Mouse (Mus musculus): ENCODE results near the gene Adpgk. TPM values are rescaled to one million over a fixed set of nuclear protein-coding genes. Genes with fewer than 3 reads are reported as not detected.

Gene Adpgk
- polyA plus RNA-seq, 1 experiment from 2014 or later = 50.0 TPM

Other genes starting within 250 kb of the Adpgk start
- gene Bbs4, start 62.0 kb downstream of the Adpgk start, polyA plus RNA-seq (2014; fragmentation: Nextera tagmentation; extraction: Ambion mirVana) = 18.5 and 22.1 TPM in 2 replicates
- gene Arih1, start 195.1 kb downstream of the Adpgk start, polyA plus RNA-seq (2014; fragmentation: Nextera tagmentation; extraction: Ambion mirVana) = 18.5 and 22.1 TPM in 2 replicates
- 43.2 and 49.9 TPM in 2 replicates for gene Hexa, start 248.0 kb downstream of the Adpgk start, polyA plus RNA-seq (2014; fragmentation: Nextera tagmentation; extraction: Ambion mirVana)
- not detected in 2 replicates for gene Tmem202, start 248.3 kb downstream of the Adpgk start, polyA plus RNA-seq (2014; fragmentation: Nextera tagmentation; extraction: Ambion mirVana)